Mouse (Mus musculus): ENCODE data around the gene Olfr146.

The Olfr146 gene

DNA sequence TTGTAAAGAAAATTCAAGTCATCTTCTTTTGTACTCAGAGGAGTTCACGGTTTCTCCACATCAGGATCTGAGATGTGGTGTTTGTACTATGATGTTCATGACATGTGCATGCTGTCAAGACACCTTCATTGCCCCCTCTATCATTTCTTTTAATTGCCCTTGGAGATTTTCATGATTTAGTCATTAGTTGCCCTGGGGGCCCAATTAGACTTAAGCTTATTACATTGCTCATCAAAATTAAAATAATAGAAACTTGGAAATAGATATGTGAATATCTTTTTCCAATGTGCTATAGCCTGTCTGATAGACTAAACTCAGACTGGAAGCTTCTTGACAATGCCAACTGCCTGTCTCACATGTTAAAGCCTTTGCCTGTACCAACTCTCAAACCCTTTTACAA, at the start of gene Olfr146:
Gene Olfr146, minus strand, starts transcription at position 101 of the 400 bp plus-strand sequence.
- no peak for DNase-seq

DNA sequence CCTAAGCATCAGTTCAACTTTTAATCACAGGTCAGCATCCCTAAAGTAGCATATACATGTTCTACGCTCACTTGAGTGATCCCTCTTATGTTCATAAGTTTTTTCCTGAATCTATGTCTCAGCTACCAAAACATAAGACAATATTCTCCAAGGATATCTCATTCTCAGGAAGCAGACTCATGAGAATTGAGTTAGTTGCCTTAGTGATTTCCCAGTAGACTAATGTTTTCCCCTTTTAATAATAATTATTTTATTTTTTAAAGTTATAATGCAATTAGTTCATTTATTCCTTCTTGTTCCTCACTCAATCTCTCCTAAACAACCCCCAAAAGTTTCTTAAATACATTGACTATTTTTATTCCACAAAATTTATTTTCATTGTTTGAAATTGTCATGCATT, 41.7 kb upstream of the Olfr146 start, which contains the start of gene Olfr937:
Gene Olfr937, minus strand, starts transcription at position 101 of the 400 bp plus-strand sequence.
- DNase-seq: no peak

DNA sequence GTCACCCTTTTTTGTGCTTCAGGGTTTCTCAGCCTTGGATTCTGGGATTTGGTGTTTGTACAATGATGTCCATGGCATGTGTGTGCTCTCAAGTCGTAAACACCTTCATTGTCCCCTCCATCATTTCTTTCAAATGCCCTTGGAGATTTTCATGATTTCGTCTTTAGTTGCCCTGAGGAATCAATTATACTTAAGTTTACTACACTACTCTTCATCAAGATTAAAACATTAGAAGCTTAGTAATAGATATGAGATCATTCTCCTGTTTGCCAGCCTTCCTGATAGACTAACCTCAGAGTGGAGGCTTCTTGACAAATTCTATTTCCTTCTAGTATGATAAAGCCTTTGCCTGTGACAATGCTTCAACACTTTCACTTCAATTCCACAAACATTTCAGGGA, 23.6 kb downstream of the Olfr146 start, which contains the start of gene Olfr935:
Gene Olfr935, minus strand, starts transcription at position 101 of the 400 bp plus-strand sequence.
- DNase-seq: no peak

DNA sequence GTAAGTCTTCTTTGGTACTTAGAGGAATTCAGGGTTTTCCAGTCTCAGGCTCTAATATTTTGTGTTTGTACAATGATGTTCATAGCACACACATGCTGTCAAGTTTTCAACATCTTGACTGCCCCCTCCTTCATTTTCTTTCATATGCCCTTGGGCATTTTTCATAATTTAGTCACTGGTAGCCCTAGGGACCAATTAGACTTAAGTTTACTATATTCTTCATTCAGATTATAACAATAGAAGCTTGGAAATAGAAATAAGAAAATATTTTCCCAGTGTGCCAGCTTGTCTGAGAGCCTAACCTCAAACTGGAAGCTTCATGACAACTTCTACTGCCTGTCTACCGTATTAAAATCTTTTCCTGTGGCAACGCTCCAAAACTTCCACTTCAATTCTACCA, 35.0 kb downstream of the Olfr146 start, which contains the start of gene Olfr934:
Gene Olfr934, minus strand, starts transcription at position 101 of the 400 bp plus-strand sequence.
- no peak for DNase-seq

- DNase-seq: no peak
Observed at GRCm38 (mm10) chr9:38972013-38972412, 51.2 kb downstream of the Olfr146 start, which contains the start of gene Olfr933. TSS of gene Olfr933 (plus strand) at chr9:38972313.

Measured in lung, postnatal 10 days (tissue).